Mouse (Mus musculus): Measurements from ENCODE around the gene Olfr493. TPM values are rescaled to one million over a fixed set of nuclear protein-coding genes. Genes with fewer than 3 reads are reported as not detected.

Gene Olfr493
- not detected for total RNA-seq (2023)

GRCm38 (mm10) chr7:108346879-108347278 lies at the start of gene Olfr493:
Gene Olfr493, minus strand, starts transcription at chr7:108346979.

DNA sequence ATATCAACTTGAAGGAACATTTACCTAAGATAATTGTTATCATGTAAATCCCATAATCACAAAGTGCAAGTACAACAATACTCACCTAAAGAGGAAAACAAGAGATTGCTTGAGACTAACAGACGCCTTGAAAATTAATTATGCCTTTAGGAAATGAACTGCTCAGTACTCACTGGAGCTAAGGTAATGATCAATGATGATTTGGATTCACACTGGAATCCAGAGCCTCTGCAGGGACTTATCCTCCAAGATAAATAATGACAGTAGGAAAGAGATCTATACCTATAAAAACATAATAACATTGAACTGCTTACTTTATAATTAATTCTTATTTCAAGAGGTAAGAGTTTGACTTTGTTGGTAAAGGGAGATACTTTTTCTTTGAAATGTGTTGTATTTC lies 46.1 kb upstream of the Olfr493 start, which contains the start of gene Olfr495:
TSS of gene Olfr495 (plus strand) at position 301 of the 400 bp plus-strand sequence.

DNA sequence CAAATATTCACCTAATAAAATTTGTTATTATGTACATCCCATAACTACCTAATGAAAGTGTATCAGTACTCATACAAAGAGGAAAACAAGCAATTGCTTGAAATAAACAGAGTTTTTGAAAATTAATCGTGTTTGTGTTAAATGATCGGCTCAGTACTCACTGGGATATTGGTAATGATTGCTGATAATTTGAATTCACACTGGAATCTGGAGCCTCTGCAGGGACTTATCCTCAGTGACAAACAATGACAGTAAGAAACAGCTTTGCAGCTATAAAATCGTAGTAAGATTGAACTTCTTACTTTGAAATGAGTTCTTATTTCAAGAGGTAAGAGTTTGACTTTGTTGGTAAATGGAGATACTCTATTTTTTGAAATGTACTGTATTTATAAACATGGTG lies 18.3 kb upstream of the Olfr493 start, which contains the start of gene Olfr494:
TSS of gene Olfr494 (plus strand) at position 301 of the 400 bp plus-strand sequence.

DNA sequence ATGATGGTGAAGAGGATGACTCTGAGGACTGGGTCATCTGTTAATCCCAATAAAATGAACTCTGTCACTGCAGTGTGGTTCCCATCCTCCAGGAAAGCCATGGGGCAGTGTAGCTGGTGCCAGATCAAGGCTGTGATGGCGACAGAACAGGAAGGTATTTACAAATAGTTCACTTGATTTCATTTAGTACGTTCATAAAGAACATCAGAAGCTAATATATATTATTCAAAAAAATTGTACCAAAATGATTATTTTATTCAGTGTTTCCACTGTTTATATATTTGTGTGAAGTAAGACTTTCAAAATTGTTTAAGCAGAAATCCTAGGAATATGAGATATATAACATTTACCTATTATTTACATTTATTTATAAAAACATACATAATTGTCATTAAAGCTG lies 23.2 kb downstream of the Olfr493 start, which contains the start of gene Olfr492:
TSS of gene Olfr492 (minus strand) at position 101 of the 400 bp plus-strand sequence.

GRCm38 (mm10) chr7:108313151-108313550 lies 33.6 kb downstream of the Olfr493 start, which contains the start of gene Olfr491:
Gene Olfr491, plus strand, starts transcription at chr7:108313451.

Other genes with a start within 250 kb of the Olfr493 start
- gene Olfr482, start 249.4 kb downstream of the Olfr493 start, total RNA-seq (2023), result 1.5 TPM
- not detected for gene Olfr483, start 246.1 kb downstream of the Olfr493 start, total RNA-seq (2023)
- not detected for gene Olfr484, start 219.5 kb downstream of the Olfr493 start, total RNA-seq (2023)
- not detected for gene Olfr485, start 187.1 kb downstream of the Olfr493 start, total RNA-seq (2023)
- gene Olfr486, start 174.2 kb downstream of the Olfr493 start, total RNA-seq (2023), result not detected
- not detected for gene Olfr487, start 132.3 kb downstream of the Olfr493 start, total RNA-seq (2023)
- not detected for gene Olfr488, start 88.6 kb downstream of the Olfr493 start, total RNA-seq (2023)
- not detected for gene Olfr490, start 58.0 kb downstream of the Olfr493 start, total RNA-seq (2023)
- gene Olfr491, start 33.5 kb downstream of the Olfr493 start, total RNA-seq (2023), result not detected
- gene Olfr492, start 23.3 kb downstream of the Olfr493 start, total RNA-seq (2023), result not detected
- gene Olfr494, start 18.4 kb upstream of the Olfr493 start, total RNA-seq (2023), result not detected
- not detected for gene Olfr495, start 46.2 kb upstream of the Olfr493 start, total RNA-seq (2023)
- gene Olfr497, start 73.4 kb upstream of the Olfr493 start, total RNA-seq (2023), result not detected
- not detected for gene Olfr498, start 118.3 kb upstream of the Olfr493 start, total RNA-seq (2023)
- gene Olfr502, start 178.1 kb upstream of the Olfr493 start, total RNA-seq (2023), result not detected
- gene Olfr503, start 197.5 kb upstream of the Olfr493 start, total RNA-seq (2023), result not detected
- not detected for gene Olfr504, start 218.8 kb upstream of the Olfr493 start, total RNA-seq (2023)